Mouse (Mus musculus) thymus, adult 2 months (tissue): ENCODE measurements at regions not wholly inside any gene's neighbourhood (a gene's known extent, or its start where the extent isn't known, plus 50 kb on each side); places are given as distances from the start of the nearest gene placed in this dataset.
A peak's percentile ranks its signal among the peaks of the same experiment; 100 is the strongest.

Source experiments
- DNase-seq: peaks from one replicate; pipeline ENCODE4 v3.0.0; 2021
- H3K27ac ChIP-seq: fragments of 200-500 bp; 2 replicates; pipeline ENCODE4 v1.5.1; 2012; ENCODE audit warnings: low read length, control low read depth; ENCODE audit not compliant: control insufficient read depth, insufficient read depth
- H3K27me3 ChIP-seq: fragments of 200-500 bp; 2 replicates; pipeline ENCODE4 v1.6.1; 2012; ENCODE audit warnings: mild to moderate bottlenecking, low read length, moderate library complexity, mixed read lengths; ENCODE audit not compliant: control insufficient read depth, insufficient read depth
- H3K36me3 ChIP-seq: fragments of 200-500 bp; 2 replicates; pipeline ENCODE4 v1.6.1; 2012; ENCODE audit warnings: mild to moderate bottlenecking, low read length, moderate library complexity; ENCODE audit not compliant: control insufficient read depth, insufficient read depth
- H3K4me1 ChIP-seq: fragments of 200-500 bp; replicated peaks from 2 replicates; pipeline ENCODE4 v1.6.1; 2012; ENCODE audit warnings: low read length; ENCODE audit not compliant: control insufficient read depth, insufficient read depth
- H3K4me3 ChIP-seq: fragments of 200-500 bp; 2 replicates; pipeline ENCODE4 v1.5.1; 2012; ENCODE audit warnings: mild to moderate bottlenecking, low read length, control low read depth, moderate library complexity; ENCODE audit not compliant: control insufficient read depth, insufficient read depth
- CTCF ChIP-seq: fragments of 200-500 bp; IDR thresholded peaks from 2 replicates; pipeline ENCODE4 v1.5.1; 2012; ENCODE audit warnings: mild to moderate bottlenecking, control low read depth, low read length, moderate library complexity, borderline replicate concordance; ENCODE audit not compliant: control insufficient read depth, poor library complexity, insufficient read depth; ENCODE audit errors: extremely low read depth
- POLR2A ChIP-seq: fragments of 200-500 bp; IDR thresholded peaks from 2 replicates; pipeline ENCODE4 v1.6.1; 2012; ENCODE audit warnings: mild to moderate bottlenecking, low read length, control low read depth, moderate library complexity; ENCODE audit not compliant: control insufficient read depth, poor library complexity, insufficient read depth; ENCODE audit errors: extremely low read depth
- WGBS: fragments of 180-500 bp; shearing (Covaris S2); methylation state at CpG from one replicate; pipeline ENCODE4 v1.1.7; 2018; 5-methylcytosine and 5-hydroxymethylcytosine counted together

DNA sequence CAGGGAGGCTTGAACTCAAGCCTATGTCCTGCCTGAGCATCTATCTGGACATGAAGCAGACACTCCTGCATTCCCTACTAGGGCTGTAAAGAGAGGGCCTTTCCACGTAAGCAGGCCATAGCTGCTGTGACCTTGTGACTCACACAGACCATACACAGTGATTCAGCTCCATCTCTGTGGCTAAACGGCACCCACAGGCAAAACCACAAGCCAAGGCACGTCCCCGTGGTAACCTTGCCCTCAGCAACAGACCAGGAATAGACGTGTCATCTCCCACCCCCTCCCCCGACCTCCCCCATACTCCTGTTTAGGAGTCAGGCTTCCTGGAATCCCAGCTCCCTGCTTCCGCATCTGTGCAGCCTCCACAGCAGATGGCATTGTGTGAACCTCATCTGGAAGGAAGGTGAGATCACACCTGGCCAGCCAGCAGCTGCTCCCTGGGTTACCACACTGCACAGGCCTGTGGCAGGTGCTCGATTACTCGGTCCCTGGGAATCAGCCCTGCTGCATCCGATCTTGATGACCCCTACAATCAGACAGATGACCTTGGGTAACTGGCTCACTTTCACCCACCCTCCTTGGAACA lies 79.2 kb upstream of the Hand1 start:
- TF ChIP-seq POLR2A (no peak), CTCF (no peak)
- no peaks in the 10 kb centered on the region for H3K27me3 ChIP-seq
- no peaks in the 10 kb centered on the region for H3K36me3 ChIP-seq
- peaks cover 9% of the 10 kb centered on the region for H3K4me1 ChIP-seq
- WGBS, result 2% methylated on average over 10 of the region's 10 CpGs
- no peak overlapping the region for H3K27ac ChIP-seq
- peak; percentile 4 for DNase-seq
- H3K4me3 ChIP-seq, result no peak overlapping the region

DNA sequence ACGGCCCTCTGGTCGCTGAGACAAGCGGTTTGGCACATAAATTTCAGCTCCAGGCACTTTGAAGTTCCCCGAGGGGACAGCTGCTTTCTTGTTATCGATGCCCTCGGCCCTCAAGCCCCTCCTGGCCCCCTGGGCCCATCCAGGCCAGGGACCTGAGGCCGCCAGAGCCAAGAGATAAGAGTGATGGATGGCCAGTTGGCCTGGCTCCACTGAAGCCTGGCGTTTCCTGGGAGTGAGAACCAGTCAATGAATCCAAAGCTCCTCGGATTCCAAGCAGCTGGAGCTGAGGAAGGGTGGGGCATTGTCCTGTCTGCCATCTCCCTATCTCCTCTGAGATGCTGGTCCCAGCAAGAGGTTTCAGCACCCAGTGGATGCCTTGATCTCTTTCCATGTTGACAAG lies 71.6 kb upstream of the Hand1 start:
- Histone ChIP-seq H3K4me1 (no peaks in the 10 kb centered on the region), H3K27me3 (no peaks in the 10 kb centered on the region), H3K36me3 (no peaks in the 10 kb centered on the region), H3K27ac (no peak overlapping the region), H3K4me3 (no peak overlapping the region)
- no peak for DNase-seq
- TF ChIP-seq POLR2A (no peak), CTCF (no peak)
- WGBS, result 88% methylated on average over 9 of the region's 9 CpGs

DNA sequence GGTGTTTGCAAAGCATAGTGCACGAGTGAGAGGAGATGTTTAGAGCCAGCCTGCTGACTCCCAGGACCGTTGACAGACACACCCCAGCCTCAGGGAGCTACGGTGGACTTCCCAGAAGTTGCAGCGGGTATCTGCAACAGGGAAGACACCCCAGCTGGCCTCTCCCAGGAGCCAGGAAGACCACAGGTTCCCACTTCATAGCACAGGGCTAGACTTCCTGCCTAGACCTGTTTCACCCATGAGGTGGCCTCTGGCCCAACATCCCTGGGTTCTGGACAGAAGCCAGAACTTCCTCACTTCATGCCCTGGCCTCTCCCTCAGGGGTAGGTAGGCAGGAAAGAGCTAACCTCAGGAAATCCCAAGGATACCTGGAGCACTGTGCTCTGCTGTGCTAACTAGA lies 66.7 kb upstream of the Hand1 start:
- no peak for DNase-seq
- 18% methylated on average over 4 of the region's 4 CpGs for WGBS
- TF ChIP-seq POLR2A, result no peak
- no peak for TF ChIP-seq CTCF

DNA sequence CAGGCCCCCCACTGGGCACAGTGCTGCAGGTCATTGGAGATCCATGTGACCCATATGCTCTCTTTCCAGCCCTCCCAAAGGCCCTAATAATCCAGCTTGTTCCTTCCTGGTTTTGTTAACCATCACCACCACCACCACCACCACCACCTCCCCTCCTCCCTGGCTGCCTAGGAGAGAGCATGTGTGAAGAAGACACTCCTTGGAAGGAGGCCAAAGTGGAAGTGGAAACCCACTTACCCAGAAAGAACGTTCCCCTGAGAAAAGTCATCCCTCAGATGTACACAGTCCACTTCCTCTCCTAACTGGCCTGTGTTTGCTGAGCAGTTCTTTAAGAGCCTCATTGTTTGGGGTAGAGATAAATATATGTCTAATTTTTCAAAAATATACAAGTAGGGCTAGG lies 62.9 kb upstream of the Hand1 start:
- Histone ChIP-seq H3K27ac (no peak overlapping the region), H3K27me3 (no peaks in the 10 kb centered on the region), H3K4me3 (no peak overlapping the region), H3K4me1 (0 out of 2 replicates have a peak, but pooled peaks cover 3% of the 10 kb centered on the region), H3K36me3 (no peaks in the 10 kb centered on the region)
- TF ChIP-seq POLR2A, result no peak
- no peak for TF ChIP-seq CTCF
- no peak for DNase-seq
- WGBS, result 0% methylated on average over 1 of the region's 1 CpGs

More for the DNA sequence above, 66.7 kb upstream of the Hand1 start:
- no peak overlapping the region for H3K27ac ChIP-seq
- H3K36me3 ChIP-seq, result no peaks in the 10 kb centered on the region
- 0 out of 2 replicates have a peak, but pooled peaks cover 3% of the 10 kb centered on the region for H3K4me1 ChIP-seq
- H3K27me3 ChIP-seq, result no peaks in the 10 kb centered on the region
- no peak overlapping the region for H3K4me3 ChIP-seq

DNA sequence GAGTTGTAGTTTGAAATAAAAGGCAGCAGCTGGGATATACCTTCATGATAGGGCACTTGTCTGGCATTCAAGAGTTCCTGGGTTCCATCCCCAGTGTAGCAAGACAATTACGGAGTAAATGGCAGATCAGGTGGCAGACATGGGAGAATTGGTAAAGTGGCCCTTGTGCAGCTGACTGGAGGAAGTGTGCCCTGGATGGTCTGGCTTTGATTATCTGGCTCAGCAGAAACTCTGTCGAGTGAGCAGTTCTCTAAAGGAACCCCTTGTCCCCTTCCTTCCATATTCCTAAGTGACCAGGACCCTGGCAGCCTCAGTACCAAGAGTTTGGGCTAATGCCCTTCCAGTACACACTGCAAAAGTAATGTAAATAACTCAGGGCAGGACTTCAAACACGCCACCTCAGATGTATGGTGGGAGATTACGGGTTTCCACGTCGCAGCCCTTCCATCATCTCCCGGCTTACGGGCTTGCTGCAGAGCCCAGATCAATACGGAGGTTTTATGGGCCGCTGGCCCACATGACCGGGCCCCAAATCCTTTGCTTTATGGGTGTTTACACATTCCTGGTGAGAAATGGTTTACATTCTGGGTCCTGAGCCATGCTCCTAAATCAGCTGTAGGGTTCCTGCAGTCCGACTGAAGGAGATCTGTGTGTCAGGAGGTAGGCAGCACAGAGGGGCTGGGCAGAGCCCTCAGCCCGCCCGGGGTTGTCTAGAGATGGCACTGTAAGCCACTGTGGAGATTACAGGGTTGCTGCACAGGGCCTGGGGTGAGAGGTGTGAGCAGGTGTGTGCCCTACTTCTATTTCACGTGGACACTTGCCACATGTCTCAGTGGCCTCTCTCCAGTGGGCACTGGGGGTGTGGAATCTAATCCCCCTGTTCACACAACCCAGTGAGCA lies 50.4 kb upstream of the Hand1 start:
- DNase-seq, result no peak
- Histone ChIP-seq H3K27me3 (no peaks in the 10 kb centered on the region), H3K4me1 (no peaks in the 10 kb centered on the region), H3K36me3 (no peaks in the 10 kb centered on the region), H3K4me3 (no peak overlapping the region), H3K27ac (no peak overlapping the region)
- TF ChIP-seq CTCF, result no peak
- TF ChIP-seq POLR2A, result no peak
- 87% methylated on average over 15 of the region's 15 CpGs for WGBS
